Mouse (Mus musculus) liver, embryonic 11.5 days (tissue): Measurements from ENCODE around the gene Thg1l. TPM values are rescaled to one million over a fixed set of nuclear protein-coding genes. Genes with fewer than 3 reads are reported as not detected.

Experiments
- ATAC-seq: fragments of 200-750 bp; cut with Nextera tagmentation; replicated peaks from 2 replicates; pipeline ENCODE4 v1.8.0; 2017; ENCODE audit warnings: moderate number of reproducible peaks, mild to moderate bottlenecking, moderate TSS enrichment, moderate library complexity; ENCODE audit not compliant: low FRiP score
- DNase-seq: peaks from one replicate; pipeline ENCODE4 v3.0.0-alpha.2; 2017; ENCODE audit warnings: low spot score
- H3K27ac ChIP-seq: fragments of 300-500 bp; sonication (generic); 2 replicates; pipeline ENCODE4 v1.5.1; 2014; ENCODE audit warnings: mild to moderate bottlenecking, low read depth, low read length, control low read depth
- H3K27me3 ChIP-seq: fragments of 300-500 bp; sonication (generic); replicated peaks from 2 replicates; pipeline ENCODE4 v1.6.1; 2014; ENCODE audit warnings: low read length, mixed read lengths; ENCODE audit not compliant: control insufficient read depth, insufficient read depth
- H3K36me3 ChIP-seq: fragments of 300-500 bp; sonication (generic); 2 replicates; pipeline ENCODE4 v1.6.1; 2014; ENCODE audit warnings: mild to moderate bottlenecking, low read length, moderate library complexity, mixed read lengths; ENCODE audit not compliant: control insufficient read depth, insufficient read depth
- H3K4me1 ChIP-seq: fragments of 300-500 bp; sonication (generic); replicated peaks from 2 replicates; pipeline ENCODE4 v1.6.1; 2014; ENCODE audit warnings: low read length, mixed read lengths; ENCODE audit not compliant: control insufficient read depth, insufficient read depth
- H3K4me2 ChIP-seq: fragments of 300-500 bp; sonication (generic); 2 replicates; pipeline ENCODE4 v1.6.1; 2014; ENCODE audit warnings: mild to moderate bottlenecking, control low read depth, moderate library complexity
- H3K4me3 ChIP-seq: fragments of 300-500 bp; sonication (generic); 2 replicates; pipeline ENCODE4 v1.5.1; 2014; ENCODE audit warnings: low read depth, low read length, control low read depth
- H3K9ac ChIP-seq: fragments of 300-500 bp; sonication (generic); 2 replicates; pipeline ENCODE4 v1.6.1; 2014; ENCODE audit warnings: low read depth, low read length, control low read depth
- H3K9me3 ChIP-seq: fragments of 300-500 bp; sonication (generic); 2 replicates; pipeline ENCODE4 v1.6.1; 2016; ENCODE audit warnings: low read length, inconsistent platforms, mixed read lengths; ENCODE audit not compliant: control insufficient read depth
- WGBS: fragments of 180-500 bp; shearing (Covaris S2); extraction: QIAGEN DNeasy Blood & Tissue Kit; methylation state at CpG from one replicate; pipeline ENCODE4 v1.1.7; 2014; 5-methylcytosine and 5-hydroxymethylcytosine counted together
- polyA plus RNA-seq: library from polyadenylated mRNA; unstranded; fragments of >200 nt; fragmentation: Nextera tagmentation; extraction: Ambion mirVana; gene quantifications from 2 replicates; pipeline ENCODE4 v1.2.1, GENCODE M21; 2014

Thg1l gene
- polyA plus RNA-seq, 1 experiment from 2014 or later, result 18.2 TPM

- ATAC-seq (no peak), DNase-seq (no peak)
- H3K4me2 ChIP-seq, result no peak overlapping the region
- H3K27me3 ChIP-seq, result no peaks in the 10 kb centered on the region
- no peaks in the 10 kb centered on the region for H3K36me3 ChIP-seq
- WGBS, result 82% methylated on average over 3 of the region's 3 CpGs
- no peaks in the 10 kb centered on the region for H3K4me1 ChIP-seq
- no peak overlapping the region for H3K9ac ChIP-seq
- H3K27ac ChIP-seq, result no peak overlapping the region
- no peak overlapping the region for H3K4me3 ChIP-seq
- H3K9me3 ChIP-seq, result no peaks in the 10 kb centered on the region
Observed at GRCm38 (mm10) chr11:45968466-45968865, 13.2 kb upstream of the Thg1l start.

- Histone ChIP-seq H3K27me3 (no peaks in the 10 kb centered on the region), H3K4me1 (no peaks in the 10 kb centered on the region), H3K4me2 (no peak overlapping the region), H3K9ac (no peak overlapping the region), H3K27ac (no peak overlapping the region), H3K9me3 (no peaks in the 10 kb centered on the region), H3K4me3 (no peak overlapping the region), H3K36me3 (no peaks in the 10 kb centered on the region)
- DNase-seq (no peak), ATAC-seq (no peak)
- 83% methylated on average over 4 of the region's 4 CpGs for WGBS
Observed at GRCm38 (mm10) chr11:45966896-45967295, 11.6 kb upstream of the Thg1l start.

DNA sequence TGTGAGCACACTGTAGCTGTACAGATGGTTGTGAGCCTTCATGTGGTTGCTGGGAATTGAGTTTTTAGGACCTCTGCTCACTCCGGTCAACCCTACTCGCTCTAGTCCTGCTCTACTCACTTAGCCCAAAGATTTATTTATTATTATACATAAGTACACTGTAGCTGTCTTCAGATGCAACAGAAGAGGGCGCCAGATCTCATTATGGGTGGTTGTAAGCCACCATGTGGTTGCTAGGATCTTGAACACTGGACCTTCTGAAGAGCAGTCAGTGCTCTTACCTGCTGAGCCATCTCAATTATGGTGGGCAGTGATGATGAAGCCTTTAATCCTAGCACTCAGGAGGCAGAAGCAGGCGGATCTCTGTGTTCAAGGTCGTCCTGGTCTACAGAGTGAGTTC lies 4.7 kb upstream of the Thg1l start:
- no peaks in the 10 kb centered on the region for H3K4me1 ChIP-seq
- no peak overlapping the region for H3K4me3 ChIP-seq
- H3K27me3 ChIP-seq, result no peaks in the 10 kb centered on the region
- ATAC-seq, result no peak
- H3K27ac ChIP-seq, result no peak overlapping the region
- H3K9ac ChIP-seq, result no peak overlapping the region
- H3K4me2 ChIP-seq, result no peak overlapping the region
- WGBS, result 79% methylated on average over 5 of the region's 5 CpGs
- no peak for DNase-seq
- no peaks in the 10 kb centered on the region for H3K9me3 ChIP-seq
- H3K36me3 ChIP-seq, result no peaks in the 10 kb centered on the region

GRCm38 (mm10) chr11:45959598-45959997 lies 4.3 kb upstream of the Thg1l start:
- Histone ChIP-seq H3K27ac (no peak overlapping the region), H3K27me3 (no peaks in the 10 kb centered on the region), H3K4me2 (no peak overlapping the region), H3K4me1 (no peaks in the 10 kb centered on the region; the same call in 1 of the 2 replicates), H3K9me3 (no peaks in the 10 kb centered on the region), H3K9ac (no peak overlapping the region), H3K36me3 (no peaks in the 10 kb centered on the region), H3K4me3 (no peak overlapping the region)
- no peak for ATAC-seq
- WGBS, result 72% methylated on average over 3 of the region's 3 CpGs
- no peak for DNase-seq

GRCm38 (mm10) chr11:45947491-45947890 lies 7.8 kb downstream of the Thg1l start:
- no peaks in the 10 kb centered on the region for H3K9me3 ChIP-seq
- DNase-seq, result no peak
- H3K27ac ChIP-seq, result no peak overlapping the region
- no peak overlapping the region for H3K4me2 ChIP-seq
- ATAC-seq, result no peak
- whole genome bisulfite sequencing, result 77% methylated on average over 2 of the region's 2 CpGs
- peaks cover 8% of the 10 kb centered on the region for H3K4me1 ChIP-seq
- no peaks in the 10 kb centered on the region for H3K27me3 ChIP-seq
- peaks cover 13% of the 10 kb centered on the region for H3K36me3 ChIP-seq
- no peak overlapping the region for H3K9ac ChIP-seq
- no peak overlapping the region for H3K4me3 ChIP-seq

DNA sequence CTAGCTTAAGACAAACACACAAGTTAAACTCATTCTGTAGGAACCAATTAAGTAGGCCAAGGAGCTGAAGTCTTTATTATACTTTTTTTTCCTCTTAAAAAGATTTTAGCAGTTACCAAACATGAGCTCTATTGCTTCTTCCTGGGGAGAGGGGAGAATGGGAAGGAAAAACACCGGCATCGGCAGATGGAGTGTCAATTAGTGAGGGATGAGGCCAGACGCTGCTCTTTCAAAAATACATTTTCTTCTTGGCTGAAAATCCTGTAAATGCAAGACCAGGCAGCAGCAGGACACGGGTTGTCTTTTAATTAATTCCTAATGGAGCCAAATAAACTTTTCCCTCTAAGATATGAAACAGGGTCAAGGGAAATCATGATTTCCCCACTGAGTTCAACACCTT lies 8.5 kb downstream of the Thg1l start:
- H3K27ac ChIP-seq, result no peak overlapping the region
- peaks cover 13% of the 10 kb centered on the region for H3K36me3 ChIP-seq
- no peak overlapping the region for H3K4me3 ChIP-seq
- ATAC-seq (no peak), DNase-seq (no peak)
- no peaks in the 10 kb centered on the region for H3K27me3 ChIP-seq
- H3K4me2 ChIP-seq, result no peak overlapping the region
- H3K9me3 ChIP-seq, result no peaks in the 10 kb centered on the region
- H3K9ac ChIP-seq, result no peak overlapping the region
- 82% methylated on average over 4 of the region's 4 CpGs for WGBS
- peaks cover 8% of the 10 kb centered on the region for H3K4me1 ChIP-seq

GRCm38 (mm10) chr11:45944643-45945156 lies 10.6 kb downstream of the Thg1l start, which contains the start of gene Lsm11:
Gene Lsm11, minus strand, starts transcription at chr11:45944935.
- Histone ChIP-seq H3K27me3 (no peaks in the 10 kb centered on the region), H3K4me1 (peaks cover 8% of the 10 kb centered on the region), H3K9me3 (no peaks in the 10 kb centered on the region), H3K4me2 (peak within 1 kb of the TSS; percentile 95), H3K4me3 (peak within 1 kb of the TSS; percentile 92), H3K36me3 (peaks cover 9% of the 10 kb centered on the region), H3K27ac (peak within 1 kb of the TSS; percentile 41), H3K9ac (peak within 1 kb of the TSS; percentile 92)
- DNase-seq (peak; percentile 98), ATAC-seq (peak; percentile 91)
- 1% methylated on average over 55 of the region's 55 CpGs for WGBS

GRCm38 (mm10) chr11:45943891-45944642 lies 11.2 kb downstream of the Thg1l start:
- Histone ChIP-seq H3K27me3 (no peaks in the 10 kb centered on the region), H3K4me1 (peaks cover 8% of the 10 kb centered on the region), H3K36me3 (peaks cover 4% of the 10 kb centered on the region), H3K4me3 (peak overlapping the region; percentile 92), H3K9ac (peak overlapping the region; percentile 92), H3K27ac (peak overlapping the region; percentile 41), H3K4me2 (peak overlapping the region; percentile 95), H3K9me3 (no peaks in the 10 kb centered on the region)
- ATAC-seq (peak; percentile 48), DNase-seq (peak; percentile 55)
- WGBS, result under 1% methylated on average over 49 of the region's 49 CpGs
